Mouse (Mus musculus) ES-Bruce4 (cell line): ENCODE measurements around the gene Prkag2.

ENCODE experiments used
- CTCF ChIP-seq: IDR thresholded peaks from one replicate; pipeline ENCODE4 v1.8.1; 2011; ENCODE audit warnings: low read depth, low read length
- POLR2A ChIP-seq: IDR thresholded peaks from one replicate; pipeline ENCODE4 v1.8.1; 2011; ENCODE audit warnings: low read length; ENCODE audit not compliant: insufficient read depth

- TF ChIP-seq CTCF (no peak), POLR2A (no peak)
These were observed 259.4 kb downstream of the Prkag2 start for GRCm38 (mm10) chr5:24840975-24841431.
